In the genomic region with DNA sequence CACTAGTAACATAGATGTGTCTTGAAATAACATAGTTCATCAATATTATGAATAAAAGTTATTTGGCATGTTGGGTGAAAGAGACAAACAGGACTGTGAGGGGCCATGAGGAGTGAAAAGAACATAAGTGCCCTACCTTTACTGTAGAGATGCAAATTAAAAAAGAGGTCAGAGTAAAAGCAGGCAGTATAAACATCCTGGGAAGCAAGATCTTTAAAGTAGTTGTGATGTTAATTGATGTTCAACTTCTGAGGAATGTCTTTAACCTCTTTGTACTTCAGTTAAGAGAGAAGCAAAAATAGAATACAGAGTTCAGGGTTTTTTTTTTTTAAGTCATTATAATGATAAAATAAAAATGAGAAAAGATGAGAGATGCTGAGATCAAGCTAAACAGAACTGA, we compare ENCODE assay signal across 46 mouse cellular contexts. TPM values are rescaled to one million over a fixed set of nuclear protein-coding genes. Genes with fewer than 3 reads are reported as not detected.
"Had no signal": no experiment of that assay in that cellular context is flagged by ENCODE, and none has a peak within 500 bp of the region (broad histone marks: within the 10 kb centered on the region; RNA-seq: fewer than 3 reads in every experiment).

No protein-coding gene starts in this region.

- H3K27ac ChIP-seq: left cerebral cortex, adult 2 months; limb, embryonic 10.5 days; limb, embryonic 12.5 days; limb, embryonic 13.5 days; limb, embryonic 15.5 days; liver, embryonic 13.5 days; liver, embryonic 14.5 days; liver, embryonic 15.5 days; lung, embryonic 15.5 days; macrophage; midbrain, embryonic 10.5 days; midbrain, embryonic 12.5 days; midbrain, embryonic 13.5 days; midbrain, embryonic 15.5 days had no signal

- DNase-seq: left cerebral cortex, postnatal 4 days; liver; liver, embryonic 13.5 days; liver, postnatal 0 days; lung, adult 18-20 months; lung, adult 2 months; lung, embryonic 14.5 days; lung, postnatal 10 days; lung, postnatal 14 days; lung, postnatal 36 days; lung, postnatal 4 days; midbrain, embryonic 14.5 days had no signal

- H3K4me3 ChIP-seq: left cerebral cortex, adult 2 months; limb, embryonic 10.5 days; limb, embryonic 12.5 days; limb, embryonic 13.5 days; limb, embryonic 15.5 days; liver, embryonic 13.5 days; liver, embryonic 15.5 days; lung, embryonic 15.5 days; megakaryocyte, embryonic 14.5 days; midbrain, embryonic 10.5 days; midbrain, embryonic 12.5 days; midbrain, embryonic 13.5 days; midbrain, embryonic 15.5 days; myocyte had no signal

- H3K4me2 ChIP-seq: limb, embryonic 12.5 days; limb, embryonic 13.5 days; limb, embryonic 15.5 days; liver, embryonic 11.5 days; liver, embryonic 13.5 days; liver, embryonic 15.5 days; lung, embryonic 14.5 days; lung, embryonic 15.5 days; midbrain, embryonic 11.5 days; midbrain, embryonic 12.5 days; midbrain, embryonic 13.5 days; midbrain, embryonic 15.5 days had no signal

- ATAC-seq: liver, postnatal 0 days; lung, postnatal 0 days; midbrain, embryonic 13.5 days; midbrain, embryonic 15.5 days; midbrain, embryonic 16.5 days had no signal

- H3K4me1 ChIP-seq: limb, embryonic 10.5 days; limb, embryonic 12.5 days; limb, embryonic 13.5 days; limb, embryonic 15.5 days; liver, embryonic 13.5 days; liver, embryonic 15.5 days; lung, embryonic 15.5 days; megakaryocyte, embryonic 14.5 days; midbrain, embryonic 10.5 days; midbrain, embryonic 12.5 days; midbrain, embryonic 13.5 days; midbrain, embryonic 15.5 days had no signal

- H3K9ac ChIP-seq: limb, embryonic 12.5 days; limb, embryonic 13.5 days; limb, embryonic 15.5 days; liver, embryonic 13.5 days; liver, embryonic 14.5 days; liver, embryonic 15.5 days; liver, postnatal 0 days; lung, embryonic 14.5 days; lung, embryonic 15.5 days; midbrain, embryonic 12.5 days; midbrain, embryonic 13.5 days; midbrain, embryonic 15.5 days had no signal

- H3K27me3 ChIP-seq: limb, embryonic 12.5 days; limb, embryonic 13.5 days; limb, embryonic 15.5 days; liver, embryonic 13.5 days; liver, embryonic 15.5 days; lung, embryonic 15.5 days; megakaryocyte, embryonic 14.5 days; midbrain, embryonic 12.5 days; midbrain, embryonic 13.5 days; midbrain, embryonic 15.5 days had no signal

- H3K9me3 ChIP-seq: limb, embryonic 10.5 days; limb, embryonic 12.5 days; limb, embryonic 13.5 days; limb, embryonic 15.5 days; liver, embryonic 13.5 days; liver, embryonic 15.5 days; lung, embryonic 15.5 days; midbrain, embryonic 10.5 days; midbrain, embryonic 12.5 days; midbrain, embryonic 13.5 days; midbrain, embryonic 15.5 days had no signal

- H3K36me3 ChIP-seq: limb, embryonic 10.5 days; limb, embryonic 12.5 days; limb, embryonic 13.5 days; limb, embryonic 15.5 days; liver, embryonic 13.5 days; liver, embryonic 15.5 days; lung, embryonic 15.5 days; midbrain, embryonic 10.5 days; midbrain, embryonic 12.5 days; midbrain, embryonic 13.5 days; midbrain, embryonic 15.5 days had no signal

RNA-seq across cellular contexts. Expression of gene Smr3a, which starts 2.9 kb away (rescaled TPM):
- total RNA-seq: left cerebral cortex, adult 2 months; left cerebral cortex, adult 8-10 months; left cerebral cortex, postnatal 10 days; left cerebral cortex, postnatal 14 days; left cerebral cortex, postnatal 25 days; left cerebral cortex, postnatal 36 days; left cerebral cortex, postnatal 4 days; liver, adult 2 months; megakaryocyte progenitor cell, adult 5-6 weeks; megakaryocyte, adult 5-6 weeks; megakaryocyte-erythroid progenitor cell, adult 5-6 weeks; monocyte, adult 5-6 weeks had no signal
- polyA plus RNA-seq: limb, embryonic 10.5 days; limb, embryonic 11.5 days; limb, embryonic 12.5 days; limb, embryonic 13.5 days; limb, embryonic 14.5 days; limb, embryonic 15.5 days; liver, adult 2 months; liver, embryonic 11.5 days; liver, embryonic 13.5 days; liver, embryonic 14.5 days; liver, embryonic 15.5 days; liver, embryonic 16.5 days; liver, postnatal 0 days; lung, adult 2 months; lung, embryonic 14.5 days; lung, embryonic 15.5 days; lung, embryonic 16.5 days; lung, postnatal 0 days; macrophage; midbrain, embryonic 10.5 days; midbrain, embryonic 11.5 days; midbrain, embryonic 12.5 days; midbrain, embryonic 13.5 days; midbrain, embryonic 14.5 days; midbrain, embryonic 15.5 days; midbrain, embryonic 16.5 days; myocyte; neural tube, embryonic 11.5 days had no signal

RNA-seq across cellular contexts. Expression of gene Cabs1, which starts 26.0 kb away (rescaled TPM):
- total RNA-seq: left cerebral cortex, adult 2 months; left cerebral cortex, adult 8-10 months; left cerebral cortex, postnatal 10 days; left cerebral cortex, postnatal 14 days; left cerebral cortex, postnatal 25 days; left cerebral cortex, postnatal 36 days; left cerebral cortex, postnatal 4 days; liver, adult 2 months; megakaryocyte progenitor cell, adult 5-6 weeks; megakaryocyte, adult 5-6 weeks; megakaryocyte-erythroid progenitor cell, adult 5-6 weeks; monocyte, adult 5-6 weeks had no signal
- polyA plus RNA-seq: limb, embryonic 10.5 days; limb, embryonic 11.5 days; limb, embryonic 12.5 days; limb, embryonic 13.5 days; limb, embryonic 14.5 days; limb, embryonic 15.5 days; liver, adult 2 months; liver, embryonic 11.5 days; liver, embryonic 13.5 days; liver, embryonic 14.5 days; liver, embryonic 15.5 days; liver, embryonic 16.5 days; liver, postnatal 0 days; lung, adult 2 months; lung, embryonic 14.5 days; lung, embryonic 15.5 days; lung, embryonic 16.5 days; lung, postnatal 0 days; macrophage; midbrain, embryonic 10.5 days; midbrain, embryonic 11.5 days; midbrain, embryonic 12.5 days; midbrain, embryonic 13.5 days; midbrain, embryonic 14.5 days; midbrain, embryonic 15.5 days; midbrain, embryonic 16.5 days; myocyte; neural tube, embryonic 11.5 days had no signal

RNA-seq across cellular contexts. Expression of gene Gm28434, which starts 35.9 kb away (rescaled TPM):
- total RNA-seq: left cerebral cortex, adult 2 months; left cerebral cortex, adult 8-10 months; left cerebral cortex, postnatal 10 days; left cerebral cortex, postnatal 14 days; left cerebral cortex, postnatal 25 days; left cerebral cortex, postnatal 36 days; left cerebral cortex, postnatal 4 days; liver, adult 2 months; megakaryocyte progenitor cell, adult 5-6 weeks; megakaryocyte, adult 5-6 weeks; megakaryocyte-erythroid progenitor cell, adult 5-6 weeks; monocyte, adult 5-6 weeks had no signal
- polyA plus RNA-seq: limb, embryonic 10.5 days; limb, embryonic 11.5 days; limb, embryonic 12.5 days; limb, embryonic 13.5 days; limb, embryonic 14.5 days; limb, embryonic 15.5 days; liver, adult 2 months; liver, embryonic 11.5 days; liver, embryonic 13.5 days; liver, embryonic 14.5 days; liver, embryonic 15.5 days; liver, embryonic 16.5 days; liver, postnatal 0 days; lung, adult 2 months; lung, embryonic 14.5 days; lung, embryonic 15.5 days; lung, embryonic 16.5 days; lung, postnatal 0 days; macrophage; midbrain, embryonic 10.5 days; midbrain, embryonic 11.5 days; midbrain, embryonic 12.5 days; midbrain, embryonic 13.5 days; midbrain, embryonic 14.5 days; midbrain, embryonic 15.5 days; midbrain, embryonic 16.5 days; myocyte; neural tube, embryonic 11.5 days had no signal

RNA-seq across cellular contexts. Expression of gene 2310003L06Rik, which starts 36.0 kb away (rescaled TPM):
- total RNA-seq: left cerebral cortex, adult 2 months; left cerebral cortex, adult 8-10 months; left cerebral cortex, postnatal 10 days; left cerebral cortex, postnatal 14 days; left cerebral cortex, postnatal 25 days; left cerebral cortex, postnatal 36 days; liver, adult 2 months; megakaryocyte progenitor cell, adult 5-6 weeks; megakaryocyte, adult 5-6 weeks; megakaryocyte-erythroid progenitor cell, adult 5-6 weeks; monocyte, adult 5-6 weeks had no signal
- polyA plus RNA-seq: limb, embryonic 10.5 days; limb, embryonic 11.5 days; limb, embryonic 12.5 days; limb, embryonic 13.5 days; limb, embryonic 14.5 days; limb, embryonic 15.5 days; liver, adult 2 months; liver, embryonic 11.5 days; liver, embryonic 13.5 days; liver, embryonic 14.5 days; liver, embryonic 15.5 days; liver, embryonic 16.5 days; liver, postnatal 0 days; lung, adult 2 months; lung, embryonic 14.5 days; lung, embryonic 15.5 days; lung, embryonic 16.5 days; lung, postnatal 0 days; macrophage; midbrain, embryonic 10.5 days; midbrain, embryonic 11.5 days; midbrain, embryonic 12.5 days; midbrain, embryonic 13.5 days; midbrain, embryonic 14.5 days; midbrain, embryonic 15.5 days; midbrain, embryonic 16.5 days; myocyte; neural tube, embryonic 11.5 days had no signal
